Mouse (Mus musculus): ENCODE data around the gene Evi2a.

Gene Evi2a

DNA sequence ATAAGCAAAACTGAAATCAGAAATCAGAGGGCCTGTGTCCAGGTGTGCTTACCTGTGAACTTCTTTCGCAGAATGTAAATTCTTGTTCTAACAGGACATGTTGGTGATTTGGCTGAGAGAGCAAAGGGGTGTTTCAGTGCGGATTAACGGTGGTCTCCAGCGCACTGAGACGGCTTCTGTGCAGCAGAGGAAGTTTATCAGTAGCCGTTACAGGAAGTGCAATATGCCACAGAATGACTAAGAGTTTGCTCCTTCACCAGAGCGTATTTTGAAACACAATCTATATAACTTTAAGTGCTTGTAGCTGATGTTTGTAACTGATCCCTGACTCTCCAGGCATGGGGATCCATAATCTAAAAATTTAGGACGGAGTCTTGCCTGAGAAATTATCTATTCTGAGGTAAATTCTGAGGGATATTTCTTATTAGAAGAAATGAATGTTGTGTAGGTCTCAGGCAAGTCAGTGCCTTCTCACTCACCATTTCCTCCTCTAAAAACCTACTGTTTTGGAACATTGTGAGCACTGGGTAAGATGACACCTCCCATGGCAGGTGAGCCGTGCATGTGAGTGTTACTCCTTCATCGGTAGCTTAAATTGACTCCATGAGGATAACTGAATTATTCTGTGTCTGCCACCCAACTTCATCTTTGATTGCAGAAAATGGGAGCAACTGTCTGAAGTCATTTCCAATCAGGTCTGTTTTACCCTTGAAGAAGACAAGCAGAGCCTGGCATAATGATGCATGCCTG is 6.7 kb downstream of the Evi2a start, which contains the start of gene Evi2b:
TSS of gene Evi2b (minus strand) at position 203 of the 750 bp plus-strand sequence.
- DNase-seq = peak in 1 of 2 experiments; percentile 44

DNA sequence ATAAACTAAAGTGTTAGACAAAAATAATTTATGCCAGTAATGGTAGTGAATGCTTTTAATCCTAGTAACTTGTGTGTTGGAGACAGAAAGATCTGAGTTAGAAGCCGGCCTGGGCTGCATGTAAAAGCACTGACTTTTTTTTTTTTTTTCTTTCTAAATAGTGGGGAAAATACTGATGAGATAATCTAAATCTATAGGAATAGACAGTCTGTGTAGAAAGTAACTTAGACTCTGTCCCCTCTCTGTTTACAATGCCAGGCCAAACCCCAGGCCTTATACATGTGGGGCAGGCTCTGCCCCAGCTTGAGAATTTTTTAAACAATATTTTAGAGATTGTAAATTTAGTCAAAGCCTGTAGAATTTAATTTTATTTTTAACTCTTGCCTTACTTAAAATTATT is 7.5 kb downstream of the Evi2a start:
- DNase-seq = no peak

DNA sequence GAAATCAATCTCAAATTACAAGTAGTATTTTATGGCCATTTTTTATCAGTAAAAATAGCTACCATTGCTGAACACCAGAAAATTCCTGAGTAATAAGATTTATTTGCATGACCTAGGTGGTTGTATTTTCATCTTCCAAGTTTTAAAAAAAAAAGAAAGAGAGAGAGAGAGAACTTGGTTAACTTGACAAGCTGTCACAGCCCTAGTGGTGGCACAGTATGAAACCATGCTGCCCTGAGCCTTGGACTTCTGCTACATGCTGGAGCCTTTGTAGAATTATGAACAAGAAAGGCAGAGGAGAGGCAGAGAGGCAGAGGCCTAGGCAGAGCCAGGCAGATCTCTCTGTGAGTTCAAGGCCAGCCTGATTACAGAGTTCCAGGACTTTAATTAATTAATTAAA is 8.5 kb downstream of the Evi2a start:
- no peak for DNase-seq

DNA sequence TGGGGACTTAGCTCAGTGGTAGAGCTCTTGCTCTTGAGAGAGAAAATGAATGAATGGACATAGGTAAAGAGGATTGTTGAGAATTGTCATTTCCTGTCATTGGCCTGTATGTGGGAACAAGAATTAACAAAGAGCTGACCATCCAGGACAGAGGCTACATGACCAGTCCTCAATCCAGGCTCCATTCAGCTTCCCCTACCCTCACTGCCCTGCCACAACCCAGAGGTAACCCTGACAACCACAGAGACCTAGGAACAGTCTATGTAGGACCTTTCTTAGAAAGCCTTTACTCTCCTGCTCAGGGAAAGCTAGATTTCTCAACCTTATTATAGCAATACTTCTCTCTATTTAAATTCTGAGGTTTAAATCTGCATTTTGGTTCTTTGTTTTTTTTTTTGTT is 9.6 kb downstream of the Evi2a start:
- no peak for DNase-seq

DNA sequence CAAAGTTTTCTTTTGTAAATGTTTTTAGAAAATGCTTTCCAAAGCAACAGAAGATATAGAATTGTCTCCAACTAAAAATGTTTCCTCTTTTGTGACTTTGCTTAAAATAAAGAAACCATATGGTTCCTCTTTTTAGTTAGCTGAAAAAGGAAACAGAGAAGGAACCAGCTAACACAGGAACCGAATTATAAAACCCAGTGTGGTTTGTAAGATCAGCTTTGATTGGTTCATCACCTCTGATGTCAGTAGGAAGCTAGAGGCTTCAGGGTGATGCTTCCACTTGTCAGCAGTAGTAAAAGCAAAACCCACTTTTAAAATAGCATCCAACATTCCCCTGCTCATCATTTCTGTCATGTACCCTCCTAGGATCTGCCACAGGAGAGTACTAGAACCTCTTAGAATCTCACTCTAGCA is 10.5 kb downstream of the Evi2a start:
- no peak for DNase-seq

DNA sequence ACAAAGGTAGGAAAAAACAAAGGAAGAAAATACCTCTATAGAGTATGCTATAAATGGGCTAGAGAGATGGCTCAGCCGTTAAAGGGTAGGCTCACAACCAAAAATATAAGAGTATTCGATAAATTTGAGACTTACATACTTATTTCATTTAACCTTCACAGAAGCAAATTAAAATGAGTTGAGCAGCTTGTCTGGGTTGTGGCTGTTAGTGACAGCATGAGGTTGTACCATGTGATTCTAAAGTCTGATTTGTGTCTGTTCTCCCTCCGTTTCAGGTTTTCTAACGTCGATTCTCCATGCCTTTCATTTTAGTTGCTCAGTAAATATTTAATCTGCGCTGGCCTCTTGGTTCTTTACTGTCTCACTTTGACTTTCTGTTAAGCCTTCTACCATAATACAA is 11.1 kb downstream of the Evi2a start:
- DNase-seq = no peak

DNA sequence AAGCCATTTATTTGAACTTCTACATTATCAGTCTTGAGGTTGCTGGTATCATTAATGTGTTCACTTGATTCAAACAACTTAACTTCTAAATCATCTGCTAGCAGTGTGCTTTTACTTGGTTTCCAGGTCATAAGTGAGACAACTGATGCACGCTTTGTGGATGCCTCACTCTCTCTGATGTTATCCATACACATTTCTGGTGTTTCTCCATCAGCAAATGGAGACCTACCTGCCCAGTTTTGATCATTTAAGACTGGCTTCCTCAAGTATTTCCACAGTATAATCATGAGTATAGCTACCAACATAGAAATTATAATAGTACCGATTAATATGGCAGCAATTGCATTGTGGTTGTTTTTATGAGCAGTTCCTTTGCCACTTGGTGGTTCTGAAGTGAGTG is 14.6 kb downstream of the Evi2a start:
- no peak for DNase-seq

DNA sequence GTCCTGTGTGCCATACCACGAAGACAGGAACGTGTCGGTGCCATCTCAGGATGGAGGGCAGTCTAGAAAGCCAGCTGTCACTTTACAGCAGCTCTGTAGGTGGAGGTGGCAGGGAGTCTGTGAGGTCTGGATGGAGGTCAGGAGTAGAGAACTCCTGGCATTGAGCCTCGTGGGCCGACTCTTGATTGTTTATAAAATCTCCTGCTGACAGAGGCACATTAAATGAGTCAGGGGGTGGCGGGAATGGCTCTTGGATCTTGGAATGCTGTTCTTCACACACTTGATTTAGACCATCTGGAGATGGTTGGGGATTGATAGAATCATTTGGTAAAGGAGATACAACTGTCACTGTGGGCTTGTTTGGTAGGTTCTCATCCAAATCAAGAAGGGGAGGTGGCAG is 15.1 kb downstream of the Evi2a start:
- DNase-seq = no peak

DNA sequence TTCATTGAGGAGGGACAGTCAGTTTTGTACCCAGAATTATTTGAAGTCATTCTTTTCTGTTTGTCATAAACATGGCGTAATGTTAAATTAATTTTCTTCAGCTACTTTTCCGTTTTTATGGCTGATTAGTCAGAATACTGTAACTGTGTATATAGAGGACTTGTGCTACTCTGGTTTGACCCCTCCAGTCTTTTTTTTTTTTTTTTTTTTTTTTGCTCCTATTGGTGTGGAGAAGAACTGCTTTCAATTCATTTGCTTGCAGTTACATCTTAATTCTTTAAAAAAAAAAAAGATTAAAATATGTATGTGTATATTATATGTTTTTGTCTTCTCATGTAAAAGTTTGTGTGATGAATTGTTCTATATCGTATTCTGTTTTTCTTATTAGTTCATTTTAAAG is 18.4 kb downstream of the Evi2a start:
- DNase-seq = no peak

DNA sequence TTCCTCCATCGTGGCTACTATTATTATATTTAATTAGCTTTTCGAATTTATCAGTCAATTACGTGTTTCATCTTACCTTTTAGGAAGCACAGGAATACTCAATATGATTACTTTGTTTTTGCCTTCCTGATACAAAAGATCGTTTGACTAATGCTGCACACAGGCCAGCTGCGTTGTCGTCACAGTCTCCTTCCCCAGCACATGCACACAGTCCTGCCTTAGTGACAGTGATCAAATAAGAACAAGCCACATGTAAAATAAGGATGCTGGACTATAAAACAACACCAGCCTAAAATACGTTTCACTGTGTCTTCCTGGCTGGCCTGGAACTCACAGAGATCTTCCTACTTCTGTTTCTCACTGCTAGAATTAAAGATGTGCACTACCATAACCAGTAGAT is 25.9 kb downstream of the Evi2a start:
- no peak for DNase-seq

DNA sequence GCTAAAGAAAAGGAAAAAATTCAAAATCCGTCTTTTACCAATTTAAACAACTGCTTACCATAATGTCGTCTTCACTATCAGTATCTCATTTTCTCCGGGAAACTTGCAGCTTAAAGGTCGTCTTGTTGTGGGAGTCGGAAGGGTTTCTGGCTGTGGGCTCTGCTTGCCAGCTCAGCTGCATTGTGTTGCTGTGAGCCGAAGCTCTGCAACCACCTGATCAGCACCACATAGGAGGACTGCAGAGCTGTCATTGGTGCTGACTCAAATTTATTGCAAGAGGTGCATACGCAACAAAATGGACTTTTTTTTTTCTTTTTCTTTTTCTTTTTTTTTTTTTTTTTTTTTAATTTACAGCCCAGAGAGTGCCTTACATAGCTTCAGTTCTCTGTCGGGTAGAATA is 26.6 kb downstream of the Evi2a start, which contains the start of gene Omg:
TSS of gene Omg (minus strand) at position 240 of the 400 bp plus-strand sequence.
- no peak for DNase-seq

DNA sequence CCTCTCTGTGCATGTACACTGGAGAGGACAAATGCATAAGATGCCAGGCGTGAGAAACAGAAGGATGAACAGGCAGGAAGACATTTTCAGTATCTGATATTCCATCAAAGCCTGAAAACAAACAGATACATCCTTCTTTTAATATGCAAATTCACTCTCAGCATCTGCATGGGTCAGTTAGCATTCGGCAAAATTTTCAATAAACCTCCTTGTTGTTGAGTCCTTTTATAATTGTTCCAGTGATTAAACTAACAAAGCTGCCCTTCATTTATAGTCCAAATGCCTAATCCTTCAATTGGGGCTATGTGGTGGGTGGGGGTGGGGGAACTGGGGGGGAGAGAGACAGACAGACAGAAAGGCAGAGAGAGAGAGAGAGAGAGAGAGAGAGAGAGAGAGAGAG is 27.5 kb downstream of the Evi2a start:
- no peak for DNase-seq

DNA sequence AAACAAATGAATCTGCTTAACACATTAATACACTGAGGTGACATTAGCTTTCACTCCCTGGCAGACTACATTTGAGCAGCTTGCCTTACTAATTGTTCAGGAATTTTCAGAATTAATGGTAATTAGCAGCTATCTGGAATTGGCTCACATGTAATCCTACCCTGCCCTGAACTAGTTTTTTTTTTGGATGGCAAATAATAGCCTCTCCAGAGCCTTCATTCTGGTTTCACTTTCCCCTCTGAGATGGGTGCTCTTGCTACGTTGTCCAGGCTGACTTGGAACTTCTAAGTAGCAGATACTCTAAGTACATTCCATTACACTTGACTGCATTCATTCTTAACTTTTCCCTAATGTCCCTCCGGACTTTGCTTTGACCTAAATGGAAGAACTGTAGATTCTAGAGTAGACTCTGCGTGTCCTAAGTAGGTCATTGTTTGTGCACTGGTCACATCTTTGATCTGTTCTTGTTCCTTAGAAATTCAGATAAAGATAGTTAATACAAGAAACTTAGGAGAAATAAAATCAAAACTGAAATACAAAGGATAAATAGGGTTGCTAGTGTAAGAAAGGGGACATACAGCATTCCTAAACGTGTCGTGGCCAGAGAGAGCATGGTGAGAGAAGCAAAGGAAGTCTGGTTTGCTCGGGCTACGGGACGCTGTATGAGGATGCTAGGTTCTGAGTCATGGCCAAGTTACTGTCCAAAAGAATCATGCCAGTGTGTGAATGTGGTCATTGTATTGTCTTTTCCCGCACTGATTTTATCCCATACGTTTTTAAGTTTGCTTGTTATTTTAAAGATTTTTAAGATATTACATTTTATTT is 35.2 kb downstream of the Evi2a start:
- no peak for DNase-seq

DNA sequence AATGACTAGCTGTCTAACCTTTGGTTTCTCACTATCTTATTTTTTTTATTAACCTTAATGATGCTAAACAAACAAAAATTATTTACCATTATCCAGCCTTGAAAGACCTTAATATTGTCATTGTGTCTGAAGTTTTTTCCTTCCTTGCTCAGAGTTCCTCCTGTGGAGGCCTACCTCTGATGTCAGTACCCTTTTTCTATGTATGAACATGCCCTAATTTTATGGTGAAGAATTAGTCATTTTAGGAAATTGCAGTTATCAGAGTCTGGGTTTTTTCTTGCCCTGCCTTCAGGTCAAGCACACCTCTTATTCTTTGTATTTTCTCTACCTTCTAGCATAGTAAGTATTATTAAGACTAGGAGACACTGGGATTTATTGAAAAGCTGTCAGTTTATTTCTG is 45.7 kb downstream of the Evi2a start:
- DNase-seq = no peak

DNA sequence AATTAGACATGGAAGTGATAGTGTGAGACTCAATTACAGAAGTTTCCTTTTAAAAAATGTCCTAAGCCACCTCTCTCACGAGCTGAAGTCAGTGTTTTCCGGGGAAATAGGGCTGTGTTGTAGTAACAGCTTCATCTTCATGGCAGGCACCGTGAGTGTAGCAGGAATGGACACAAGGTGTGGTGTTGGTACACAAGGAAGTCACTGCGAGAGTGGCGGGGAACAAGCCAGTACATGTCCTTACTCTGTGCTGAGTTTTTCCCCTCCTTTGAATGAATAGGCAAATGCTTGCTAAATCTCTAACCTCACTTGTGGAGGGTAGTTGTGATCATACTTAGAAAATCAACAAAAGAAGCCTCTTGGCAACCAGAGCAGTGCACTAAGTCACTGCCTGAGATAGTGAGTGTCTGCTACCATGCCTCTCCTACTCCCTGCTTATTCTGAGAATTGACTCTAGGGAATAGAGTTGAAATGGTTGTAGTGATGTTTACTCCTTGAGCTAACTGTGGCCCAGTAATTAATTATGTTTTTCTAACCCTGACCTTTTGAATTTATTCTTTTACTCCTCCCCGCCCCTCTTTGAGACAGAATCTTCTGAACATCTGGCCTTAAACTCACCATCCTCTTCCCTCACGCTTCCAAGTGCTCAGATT is 46.4 kb downstream of the Evi2a start:
- DNase-seq = no peak

DNA sequence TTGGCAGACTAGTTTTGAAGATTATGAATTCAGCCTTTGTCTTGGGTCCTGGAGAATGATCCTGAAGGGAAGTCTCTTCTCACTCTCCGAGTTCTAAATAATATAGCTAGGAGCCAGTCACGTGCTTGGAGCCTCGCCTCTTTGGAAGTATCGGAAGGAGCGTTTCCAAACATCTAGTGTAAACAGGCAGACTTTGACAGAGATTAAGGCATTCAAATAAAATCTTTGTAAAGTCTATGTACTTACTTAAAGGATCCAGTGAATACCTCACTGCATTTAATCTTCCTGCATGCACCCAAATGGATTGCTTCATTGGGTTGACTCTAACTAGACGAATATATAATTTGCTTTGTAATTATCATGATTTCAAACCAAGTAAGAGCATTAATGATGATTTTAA is 47.0 kb downstream of the Evi2a start:
- DNase-seq = no peak
